In the genomic region with DNA sequence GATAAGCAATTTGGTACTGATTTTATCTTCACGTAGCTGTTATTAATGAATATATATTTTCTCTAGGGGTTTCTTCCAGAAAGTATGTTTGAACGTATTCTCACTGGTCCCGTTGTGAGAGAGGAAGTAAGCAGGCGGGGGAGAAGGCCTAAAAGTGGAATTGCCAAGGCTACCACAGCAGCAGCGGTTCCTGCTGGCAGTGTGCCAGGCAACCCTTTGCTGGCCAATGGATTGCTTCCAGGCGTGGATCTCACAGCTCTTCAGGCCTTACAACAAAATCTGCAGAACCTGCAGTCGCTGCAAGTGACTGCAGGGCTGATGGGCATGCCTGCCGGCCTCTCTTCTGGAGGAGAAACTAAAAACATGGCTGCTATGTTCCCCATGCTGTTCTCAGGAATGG, we compare ENCODE assay signal across 8 mouse cellular contexts. TPM values are rescaled to one million over a fixed set of nuclear protein-coding genes. Genes with fewer than 3 reads are reported as not detected.
DNase-seq lines count a peak whose midpoint lies in the region; ATAC-seq lines count a peak whose summit lies in the region.

No protein-coding gene starts in this region.

- H3K27ac ChIP-seq in forebrain, embryonic 12.5 days, result 0 out of 2 replicates have a peak overlapping the region, but pooled peaks have one; percentile 25
- peak overlapping the region; percentile 5; the same call in 1 of the 2 replicates for H3K27ac ChIP-seq in heart, embryonic 16.5 days (ENCODE audit: low read length)

- no peak overlapping the region for H3K4me3 ChIP-seq in forebrain, embryonic 12.5 days (replicated peaks)
- no peak overlapping the region for H3K4me3 ChIP-seq in heart, embryonic 16.5 days (ENCODE audit: low read length)

- WGBS in forebrain, embryonic 12.5 days, result 62% methylated on average over 8 of the region's 8 CpGs
- 20% methylated on average over 8 of the region's 8 CpGs for WGBS in heart, embryonic 16.5 days

- no peak overlapping the region for H3K4me2 ChIP-seq in forebrain, embryonic 12.5 days
- H3K4me2 ChIP-seq in heart, embryonic 16.5 days (ENCODE audit: low read depth, low read length), result no peak overlapping the region

- H3K27me3 ChIP-seq in forebrain, embryonic 12.5 days, result no peaks in the 10 kb centered on the region
- no peaks in the 10 kb centered on the region for H3K27me3 ChIP-seq in heart, embryonic 16.5 days (ENCODE audit: control insufficient read depth, insufficient read depth, low read length)

- H3K36me3 ChIP-seq in forebrain, embryonic 12.5 days (replicated peaks), result peaks cover 49% of the 10 kb centered on the region
- H3K36me3 ChIP-seq in heart, embryonic 16.5 days (ENCODE audit: control insufficient read depth, insufficient read depth), result peaks cover 24% of the 10 kb centered on the region

- DNase-seq in embryo, embryonic 11 days, result peak; percentile 29
- DNase-seq in embryo, embryonic 10 days (ENCODE audit: low spot score), result no peak
- DNase-seq in adrenal gland, adult 2 months, result peak; percentile 71
- peak; percentile 42 to 63 for DNase-seq in layer of hippocampus, adult 8-10 months (ENCODE audit: low spot score in 2 of 2)
- peak; percentile 28 for DNase-seq in lung, postnatal 25 days (ENCODE audit: low spot score)
- peak; percentile 76 for DNase-seq in right cerebral cortex, postnatal 4 days

- H3K9me3 ChIP-seq in forebrain, embryonic 12.5 days, result no peaks in the 10 kb centered on the region
- no peaks in the 10 kb centered on the region for H3K9me3 ChIP-seq in heart, embryonic 16.5 days (replicated peaks; ENCODE audit: control insufficient read depth, low read length)

- no peak overlapping the region for H3K9ac ChIP-seq in forebrain, embryonic 12.5 days
- H3K9ac ChIP-seq in heart, embryonic 16.5 days (ENCODE audit: low read length), result no peak overlapping the region

- 0 out of 2 replicates have a peak, but pooled peaks cover 3% of the 10 kb centered on the region for H3K4me1 ChIP-seq in forebrain, embryonic 12.5 days
- peaks cover 6% of the 10 kb centered on the region; the same call in 1 of the 2 replicates for H3K4me1 ChIP-seq in heart, embryonic 16.5 days (ENCODE audit: control insufficient read depth, insufficient read depth, low read length)

- ATAC-seq in forebrain, embryonic 12.5 days (ENCODE audit: low FRiP score), result no peak
- no peak; the same call in 1 of the 2 replicates for ATAC-seq in heart, embryonic 16.5 days (replicated peaks; ENCODE audit: extremely low read depth, insufficient read depth, low FRiP score)

RNA-seq across cellular contexts. Expression of a gene that starts 18.8 kb away (rescaled TPM):
- 10 to 100 TPM; 41.8 to 51.9 TPM for total RNA-seq in adrenal gland, adult 2 months (2021)
- polyA plus RNA-seq in adrenal gland, adult 2 months (2012; rRNA removed), result 19.2 and 21.7 TPM in 2 replicates
- 17.3 and 18.1 TPM in 2 replicates for polyA plus RNA-seq in forebrain, embryonic 12.5 days (2016; fragmentation: Nextera tagmentation; extraction: Ambion mirVana)
- polyA plus RNA-seq in heart, embryonic 16.5 days (2015; fragmentation: Nextera tagmentation; extraction: Ambion mirVana), result 20.7 and 20.9 TPM in 2 replicates
- total RNA-seq in layer of hippocampus, adult 8-10 months (2022), result 10 to 100 TPM; 38.3 to 45.0 (median 42.1) TPM
